Mouse (Mus musculus) lung, embryonic 15.5 days (tissue): ENCODE measurements around the gene Cdh5. TPM values are rescaled to one million over a fixed set of nuclear protein-coding genes. Genes with fewer than 3 reads are reported as not detected.
A peak's percentile ranks its signal among the peaks of the same experiment; 100 is the strongest.
"Not testable (repeated sequence)": the region's sequence is repeated elsewhere in the genome, so short reads cannot be mapped to it uniquely, and the experiment has no call there.

Experiments
- ATAC-seq: fragments of 200-750 bp; cut with Nextera tagmentation; 2 replicates; pipeline ENCODE4 v1.8.0; 2017; ENCODE audit warnings: moderate number of reproducible peaks, borderline replicate concordance; ENCODE audit not compliant: low FRiP score, low TSS enrichment; ENCODE audit errors: extremely low read depth
- H3K27ac ChIP-seq: fragments of 300-500 bp; sonication (generic); 2 replicates; pipeline ENCODE4 v1.5.1; 2015; ENCODE audit warnings: moderate library complexity, mild to moderate bottlenecking, inconsistent platforms
- H3K27me3 ChIP-seq: fragments of 300-500 bp; sonication (generic); 2 replicates; pipeline ENCODE4 v1.6.1; 2015; ENCODE audit warnings: inconsistent platforms
- H3K36me3 ChIP-seq: fragments of 300-500 bp; sonication (generic); 2 replicates; pipeline ENCODE4 v1.6.1; 2015; ENCODE audit warnings: inconsistent platforms
- H3K4me1 ChIP-seq: fragments of 300-500 bp; sonication (generic); 2 replicates; pipeline ENCODE4 v1.6.1; 2015; ENCODE audit warnings: inconsistent platforms
- H3K4me2 ChIP-seq: fragments of 300-500 bp; sonication (generic); 2 replicates; pipeline ENCODE4 v1.6.1; 2015; ENCODE audit warnings: inconsistent platforms, mild to moderate bottlenecking, moderate library complexity
- H3K4me3 ChIP-seq: fragments of 300-500 bp; sonication (generic); 2 replicates; pipeline ENCODE4 v1.5.1; 2015; ENCODE audit warnings: mild to moderate bottlenecking, inconsistent platforms
- H3K9ac ChIP-seq: fragments of 300-500 bp; sonication (generic); 2 replicates; pipeline ENCODE4 v1.6.1; 2015; ENCODE audit warnings: inconsistent platforms
- H3K9me3 ChIP-seq: fragments of 300-500 bp; sonication (generic); 2 replicates; pipeline ENCODE4 v1.6.1; 2016; ENCODE audit warnings: inconsistent platforms
- WGBS: fragments of 180-500 bp; shearing (Covaris S2); methylation state at CpG from one replicate; pipeline ENCODE4 v1.1.7; 2015; 5-methylcytosine and 5-hydroxymethylcytosine counted together
- polyA plus RNA-seq: library from polyadenylated mRNA; unstranded; fragments of >200 nt; fragmentation: Nextera tagmentation; extraction: Ambion mirVana; gene quantifications from 2 replicates; pipeline ENCODE4 v1.2.1, GENCODE M21; 2015

Gene Cdh5
- polyA plus RNA-seq, 1 experiment from 2014 or later, result 74.7 TPM

DNA sequence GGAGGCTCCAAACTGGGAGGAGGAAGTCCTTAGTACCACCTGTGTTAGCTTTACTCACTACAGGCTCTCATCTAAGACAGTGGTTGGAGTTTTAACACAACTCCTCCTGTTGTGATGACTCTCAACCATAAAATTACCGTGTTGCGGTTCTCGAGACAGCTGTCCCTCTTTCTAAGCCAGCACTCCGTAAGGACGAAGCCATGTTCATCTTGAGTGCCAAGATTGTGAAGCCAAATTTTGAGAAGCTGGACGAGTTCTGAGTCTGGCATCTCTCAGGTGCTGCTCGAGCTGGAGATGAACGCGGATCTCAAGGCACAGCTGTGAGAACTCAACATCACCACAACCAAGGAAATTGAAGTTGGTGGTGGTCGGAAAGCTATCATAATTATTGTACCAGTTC lies 30.5 kb upstream of the Cdh5 start:
- H3K4me1 ChIP-seq, result peaks cover 3% of the 10 kb centered on the region
- no peak for ATAC-seq
- WGBS, result 68% methylated on average over 10 of the region's 10 CpGs
- H3K27ac ChIP-seq, result no peak overlapping the region
- no peaks in the 10 kb centered on the region for H3K36me3 ChIP-seq
- H3K4me2 ChIP-seq, result no peak overlapping the region
- H3K4me3 ChIP-seq, result no peak overlapping the region
- H3K9me3 ChIP-seq, result no peaks in the 10 kb centered on the region
- no peaks in the 10 kb centered on the region for H3K27me3 ChIP-seq
- no peak overlapping the region for H3K9ac ChIP-seq

DNA sequence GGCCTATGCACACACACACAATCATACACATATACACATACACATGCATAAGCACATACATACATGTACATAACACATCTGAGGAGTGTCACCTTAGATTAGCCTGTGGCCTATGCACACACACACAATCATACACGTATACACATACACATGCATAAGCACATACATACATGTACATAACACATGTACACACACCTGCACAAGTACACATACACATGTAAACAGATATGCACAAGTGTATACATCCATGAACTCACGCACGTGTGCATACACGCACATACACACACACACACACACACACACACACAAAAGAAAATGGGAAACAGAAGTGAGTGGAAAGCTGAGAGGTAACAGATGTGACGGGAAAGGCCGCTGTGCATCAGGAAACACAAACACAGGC lies 26.3 kb upstream of the Cdh5 start:
- Histone ChIP-seq H3K9ac (no peak overlapping the region), H3K4me3 (no peak overlapping the region), H3K9me3 (no peaks in the 10 kb centered on the region), H3K36me3 (no peaks in the 10 kb centered on the region), H3K27me3 (no peaks in the 10 kb centered on the region), H3K4me2 (no peak overlapping the region), H3K27ac (no peak overlapping the region), H3K4me1 (peaks cover 26% of the 10 kb centered on the region)
- no peak for ATAC-seq
- WGBS, result 87% methylated on average over 6 of the region's 6 CpGs

DNA sequence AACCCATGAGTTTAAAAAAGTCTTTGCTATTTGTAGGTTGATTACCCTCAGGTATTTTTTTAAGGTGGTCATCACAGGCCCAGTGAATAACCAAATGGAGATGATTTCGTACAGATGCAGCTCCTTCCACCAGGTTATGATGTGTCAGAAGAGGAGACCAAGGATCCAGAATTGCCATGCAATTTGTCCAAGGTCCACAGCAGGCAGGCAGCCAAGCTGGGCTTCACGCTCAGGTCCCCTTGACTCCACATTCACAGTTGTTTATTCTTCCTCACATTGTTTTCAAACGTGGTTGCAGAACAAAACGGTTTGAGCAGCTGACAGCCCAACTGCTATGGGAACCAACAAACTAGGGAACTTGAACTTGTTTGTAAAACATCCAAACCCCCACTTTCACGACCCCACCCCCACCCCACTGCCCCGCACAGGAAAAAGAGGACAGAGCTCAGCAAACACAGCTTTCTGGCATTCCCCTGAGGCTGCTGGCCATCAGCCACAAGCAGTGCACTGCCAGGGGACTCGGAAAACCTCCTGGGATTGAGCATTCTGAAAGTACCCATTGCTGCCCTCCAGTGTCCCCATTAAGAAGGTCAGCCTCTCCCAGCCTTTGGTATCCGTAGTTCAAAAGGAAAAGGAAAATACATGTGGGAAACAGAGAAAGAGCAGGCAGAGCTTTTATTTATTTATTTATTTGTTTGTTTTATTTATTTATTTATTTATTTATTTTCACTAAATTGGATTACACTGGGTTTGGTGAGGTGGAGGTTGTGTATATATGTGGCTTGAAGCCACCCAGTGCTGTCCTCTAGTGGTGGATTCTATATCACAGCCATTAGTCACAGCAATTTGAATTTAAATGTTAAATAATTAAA lies 24.6 kb upstream of the Cdh5 start:
- H3K9me3 ChIP-seq, result no peaks in the 10 kb centered on the region
- H3K4me3 ChIP-seq, result no peak overlapping the region
- H3K27me3 ChIP-seq, result no peaks in the 10 kb centered on the region
- no peak overlapping the region for H3K9ac ChIP-seq
- no peaks in the 10 kb centered on the region for H3K36me3 ChIP-seq
- H3K27ac ChIP-seq, result peak overlapping the region; percentile 48
- peak overlapping the region; percentile 36; the same call in 1 of the 2 replicates for H3K4me2 ChIP-seq
- H3K4me1 ChIP-seq, result peaks cover 26% of the 10 kb centered on the region
- 13% methylated on average over 8 of the region's 8 CpGs for WGBS
- peak; percentile 75; the same call in 1 of the 2 replicates for ATAC-seq

DNA sequence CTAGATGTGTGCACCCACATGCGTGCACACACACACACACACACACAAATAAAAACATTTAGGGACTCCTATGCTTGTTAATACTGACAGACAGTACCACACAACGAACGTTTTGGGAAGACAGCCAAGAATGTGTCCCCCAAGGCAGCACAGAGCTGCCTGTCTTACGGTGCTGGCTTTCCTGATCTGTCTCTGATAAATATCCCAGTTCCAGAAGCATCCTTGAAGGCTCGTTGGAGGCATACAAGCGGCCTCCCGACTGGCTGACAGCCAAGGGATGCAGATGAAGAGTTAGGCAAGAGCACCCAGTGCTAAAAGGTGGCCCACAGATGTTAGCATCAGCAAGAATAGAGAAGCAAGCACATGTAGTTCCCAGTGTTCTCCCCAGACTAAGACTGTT lies 23.3 kb upstream of the Cdh5 start:
- H3K27me3 ChIP-seq, result no peaks in the 10 kb centered on the region

DNA sequence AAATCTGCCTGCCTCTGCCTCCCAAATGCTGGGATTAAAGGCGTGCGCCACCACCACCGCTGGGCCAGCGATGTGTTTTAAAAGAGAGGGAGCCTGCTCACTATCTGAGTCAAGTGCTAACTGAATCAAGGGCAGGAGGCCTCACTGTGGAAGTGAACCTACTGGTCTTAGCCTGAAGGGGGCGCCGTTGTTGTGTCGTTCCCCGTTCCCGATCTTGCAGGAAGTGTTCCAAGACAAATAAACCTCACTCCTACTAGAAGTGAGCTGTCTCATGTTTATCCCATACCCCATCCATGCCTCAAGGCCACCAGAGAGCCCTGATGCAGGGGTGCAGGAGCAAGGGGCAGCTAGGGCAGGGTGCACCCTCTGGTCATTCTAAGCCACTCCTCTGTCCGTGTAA lies 16.1 kb upstream of the Cdh5 start:
- H3K27me3 ChIP-seq, result no peaks in the 10 kb centered on the region
- H3K9me3 ChIP-seq, result no peaks in the 10 kb centered on the region
- no peak overlapping the region for H3K4me3 ChIP-seq
- ATAC-seq, result no peak
- no peak overlapping the region for H3K9ac ChIP-seq
- 72% methylated on average over 10 of the region's 10 CpGs for WGBS
- no peaks in the 10 kb centered on the region for H3K4me1 ChIP-seq
- H3K4me2 ChIP-seq, result no peak overlapping the region
- H3K36me3 ChIP-seq, result no peaks in the 10 kb centered on the region
- H3K27ac ChIP-seq, result no peak overlapping the region

More for the DNA sequence above, 23.3 kb upstream of the Cdh5 start:
- no peak overlapping the region for H3K9ac ChIP-seq
- no peak overlapping the region for H3K4me3 ChIP-seq
- no peak for ATAC-seq
- H3K27ac ChIP-seq, result no peak overlapping the region
- no peak overlapping the region for H3K4me2 ChIP-seq
- no peaks in the 10 kb centered on the region for H3K9me3 ChIP-seq
- H3K4me1 ChIP-seq, result peaks cover 26% of the 10 kb centered on the region
- 33% methylated on average over 7 of the region's 7 CpGs for WGBS
- H3K36me3 ChIP-seq, result no peaks in the 10 kb centered on the region

DNA sequence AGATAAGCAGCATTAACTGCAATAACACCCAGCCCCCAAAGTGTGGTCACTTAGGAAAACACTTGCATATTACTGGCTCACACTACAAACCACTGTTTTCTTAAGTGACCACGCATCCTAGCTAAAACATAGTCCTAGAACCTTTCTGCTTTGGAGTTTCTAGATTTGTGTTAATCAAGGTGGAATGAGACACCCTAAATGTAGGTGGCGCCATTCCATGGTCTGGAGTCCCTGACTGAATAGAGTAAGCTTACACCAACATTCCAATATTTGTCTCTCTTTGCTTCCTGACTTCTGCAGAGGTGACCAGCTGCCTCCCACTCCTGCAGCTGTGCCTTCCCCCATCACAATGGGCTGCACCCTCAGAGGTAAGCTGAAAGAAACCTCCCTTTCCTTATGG lies 14.8 kb upstream of the Cdh5 start:
- Histone ChIP-seq H3K4me1 (no peaks in the 10 kb centered on the region), H3K4me2 (no peak overlapping the region), H3K9ac (no peak overlapping the region), H3K36me3 (no peaks in the 10 kb centered on the region), H3K4me3 (no peak overlapping the region), H3K9me3 (no peaks in the 10 kb centered on the region), H3K27me3 (no peaks in the 10 kb centered on the region), H3K27ac (no peak overlapping the region)
- ATAC-seq, result no peak
- 62% methylated on average over 2 of the region's 2 CpGs for WGBS

DNA sequence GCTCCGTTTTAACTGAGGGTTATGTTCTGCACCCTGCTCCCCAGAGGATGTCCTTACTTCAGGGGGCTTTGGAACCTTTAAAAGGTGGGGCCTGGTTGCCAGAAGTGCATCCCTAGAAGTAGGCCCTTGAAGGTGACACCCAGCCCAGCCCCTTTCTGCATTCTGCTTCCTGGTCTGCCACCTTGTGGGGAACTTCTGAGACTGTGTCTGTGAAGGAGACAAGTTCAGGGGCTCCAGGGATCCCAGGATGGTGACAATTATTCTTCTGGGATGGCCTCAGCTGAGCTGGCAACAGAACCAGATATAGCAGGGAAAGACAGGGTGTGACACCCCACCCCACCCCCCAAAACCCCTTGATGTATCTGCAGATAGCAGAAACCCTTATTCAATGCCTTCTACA lies 14.3 kb upstream of the Cdh5 start:
- ATAC-seq, result no peak
- no peaks in the 10 kb centered on the region for H3K9me3 ChIP-seq
- 45% methylated on average over 1 of the region's 1 CpGs for WGBS
- no peak overlapping the region for H3K4me2 ChIP-seq
- H3K9ac ChIP-seq, result no peak overlapping the region
- H3K27me3 ChIP-seq, result no peaks in the 10 kb centered on the region
- H3K36me3 ChIP-seq, result no peaks in the 10 kb centered on the region
- H3K4me3 ChIP-seq, result no peak overlapping the region
- H3K27ac ChIP-seq, result no peak overlapping the region
- H3K4me1 ChIP-seq, result peaks cover under 1% of the 10 kb centered on the region; the same call in 1 of the 2 replicates

DNA sequence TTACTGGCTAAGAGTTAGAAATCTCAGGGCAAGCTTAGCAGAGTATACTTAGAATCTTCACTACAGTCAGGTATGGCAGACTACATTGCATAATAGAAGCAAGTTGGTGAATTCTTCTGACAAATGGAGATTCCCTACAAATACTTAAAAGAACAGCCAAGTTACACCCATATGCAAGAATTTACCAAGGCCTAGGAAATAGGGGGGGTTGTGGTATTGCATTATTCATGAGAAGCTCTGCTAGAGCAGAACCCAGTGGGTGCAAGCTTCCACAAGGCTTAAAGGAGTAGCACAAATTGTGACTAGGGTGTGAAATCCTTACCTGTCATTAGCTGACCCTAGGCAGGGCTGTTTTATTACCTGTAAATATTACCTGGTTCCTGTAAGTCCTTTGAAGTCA lies 13.5 kb upstream of the Cdh5 start:
- H3K9me3 ChIP-seq, ATAC-seq, H3K4me2 ChIP-seq, H3K9ac ChIP-seq, H3K4me3 ChIP-seq, H3K27ac ChIP-seq, H3K27me3 ChIP-seq, H3K36me3 ChIP-seq, H3K4me1 ChIP-seq: not testable (repeated sequence)

DNA sequence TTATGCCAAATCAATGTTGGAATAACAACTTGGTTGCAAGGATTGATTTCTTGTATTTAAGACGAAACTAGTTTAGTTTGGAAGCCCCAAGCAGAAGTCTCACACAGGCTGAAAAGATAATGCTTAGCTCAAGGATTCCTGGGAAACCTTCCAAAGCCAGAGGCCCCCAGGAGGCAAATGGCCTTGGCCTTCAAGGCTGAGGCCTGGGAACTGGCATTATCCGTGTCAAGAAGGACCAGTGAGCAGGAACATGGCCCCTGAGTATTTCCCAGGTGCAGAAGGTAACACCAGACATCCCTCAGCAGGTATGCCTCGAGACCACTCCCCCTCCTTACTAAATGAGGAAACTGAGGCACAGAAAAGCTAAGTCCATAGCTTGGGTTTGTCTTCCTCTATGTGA lies 12.5 kb upstream of the Cdh5 start:
- ATAC-seq, result no peak
- H3K27ac ChIP-seq, result no peak overlapping the region
- no peaks in the 10 kb centered on the region for H3K36me3 ChIP-seq
- H3K4me2 ChIP-seq, result no peak overlapping the region
- no peaks in the 10 kb centered on the region for H3K27me3 ChIP-seq
- no peaks in the 10 kb centered on the region for H3K9me3 ChIP-seq
- H3K4me3 ChIP-seq, result no peak overlapping the region
- H3K4me1 ChIP-seq, result peaks cover 6% of the 10 kb centered on the region; the same call in 1 of the 2 replicates
- H3K9ac ChIP-seq, result no peak overlapping the region
- WGBS, result 56% methylated on average over 3 of the region's 3 CpGs

DNA sequence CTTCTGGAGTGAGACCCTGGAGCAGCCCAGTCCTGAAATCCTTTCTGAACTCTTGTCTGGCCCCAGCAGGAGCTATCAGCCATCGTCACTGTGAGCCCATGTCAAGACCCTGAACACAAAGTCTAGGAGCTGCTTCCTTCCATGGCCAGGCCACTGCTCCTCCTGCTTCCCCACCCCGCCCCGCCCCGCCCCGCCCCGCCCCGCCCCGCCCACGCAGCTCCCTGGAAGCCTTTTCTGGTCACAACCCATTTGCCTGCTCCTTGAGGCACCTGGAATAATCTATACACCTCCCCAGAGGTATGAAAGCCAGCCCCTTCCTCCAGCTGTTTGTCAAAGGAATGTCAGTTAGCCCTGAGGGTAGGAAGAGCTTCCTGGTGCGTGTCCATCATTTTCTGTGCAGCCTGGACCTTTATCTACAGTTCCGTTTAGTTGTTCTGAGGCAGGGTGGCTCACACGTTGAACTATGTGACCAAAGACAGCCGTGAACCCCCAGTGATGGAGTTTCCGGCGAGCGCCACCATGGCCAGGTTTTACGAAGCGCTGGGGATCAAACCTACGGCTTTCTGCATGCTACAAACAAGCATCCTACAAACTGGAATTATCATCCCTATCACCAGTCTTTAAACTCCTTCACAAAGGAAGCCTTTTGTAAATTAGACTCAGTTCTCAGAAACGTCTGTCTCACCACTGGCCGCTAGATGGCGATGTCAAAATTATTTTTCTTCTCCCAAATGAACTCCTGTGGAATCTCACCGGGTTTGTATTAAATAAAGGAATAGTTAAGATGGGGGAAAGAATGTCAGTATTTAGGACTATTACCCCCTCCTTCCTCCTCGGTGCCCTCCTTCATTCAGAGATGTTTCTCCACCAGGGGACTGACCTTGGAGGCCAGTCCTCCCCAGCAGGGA lies 10.2 kb upstream of the Cdh5 start:
- H3K4me2 ChIP-seq, result peak overlapping the region; percentile 45
- ATAC-seq, result not testable (repeated sequence)
- WGBS, result 8% methylated on average over 22 of the region's 24 CpGs

DNA sequence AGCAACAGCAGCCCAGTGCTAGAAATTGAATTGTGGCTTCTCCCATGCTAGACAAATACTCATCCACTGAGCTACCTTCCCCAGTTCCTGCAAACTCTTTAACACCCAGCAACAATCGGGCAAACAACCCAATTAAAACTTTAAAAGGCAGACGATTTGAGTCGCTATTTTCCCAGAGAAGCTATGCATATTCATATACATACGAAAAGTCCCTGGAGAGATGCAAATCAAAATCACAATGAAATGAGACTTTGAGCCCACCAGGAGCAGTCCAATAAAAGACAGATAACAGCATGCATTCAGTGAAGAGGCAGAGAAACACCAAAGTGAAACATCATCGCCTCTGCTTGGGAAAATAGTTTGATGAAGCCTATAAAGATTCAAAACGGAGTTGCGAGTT lies 8.1 kb upstream of the Cdh5 start:
- Histone ChIP-seq H3K4me2 (no peak overlapping the region), H3K9ac (no peak overlapping the region), H3K27ac (no peak overlapping the region), H3K27me3 (no peaks in the 10 kb centered on the region), H3K4me1 (peaks cover 12% of the 10 kb centered on the region), H3K36me3 (no peaks in the 10 kb centered on the region), H3K4me3 (no peak overlapping the region), H3K9me3 (no peaks in the 10 kb centered on the region)
- 60% methylated on average over 7 of the region's 7 CpGs for WGBS
- no peak for ATAC-seq

More for the DNA sequence above, 10.2 kb upstream of the Cdh5 start:
- H3K9ac ChIP-seq, H3K27me3 ChIP-seq, H3K9me3 ChIP-seq, H3K36me3 ChIP-seq, H3K4me1 ChIP-seq: not testable (repeated sequence)
- H3K4me3 ChIP-seq, result 0 out of 2 replicates have a peak overlapping the region, but pooled peaks have one; percentile 11
- peak overlapping the region; percentile 44; the same call in 1 of the 2 replicates for H3K27ac ChIP-seq

DNA sequence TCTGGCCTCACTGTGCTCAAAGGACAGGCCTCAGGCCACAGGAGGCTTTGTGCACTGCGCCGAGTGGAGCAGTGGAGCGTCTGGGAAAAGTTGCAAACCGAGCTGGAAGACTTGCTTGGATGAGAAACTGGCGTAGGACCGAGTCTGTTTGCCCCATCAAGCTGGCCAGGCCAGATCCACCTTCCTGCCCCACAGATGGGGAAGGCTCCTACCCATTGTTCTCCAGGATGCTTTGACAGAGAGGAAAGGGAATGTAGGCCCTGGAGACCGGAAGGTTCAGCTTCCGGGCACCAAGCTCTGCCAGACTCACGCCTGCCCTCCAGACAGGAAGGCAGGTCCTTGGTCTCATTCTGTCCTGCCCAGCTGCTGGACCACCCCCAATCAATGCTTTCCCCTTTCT lies 5.8 kb upstream of the Cdh5 start:
- H3K9ac ChIP-seq, result no peak overlapping the region
- ATAC-seq, result peak; percentile 60
- 55% methylated on average over 9 of the region's 9 CpGs for WGBS

More for the DNA sequence above, 5.8 kb upstream of the Cdh5 start:
- Histone ChIP-seq H3K27me3 (no peaks in the 10 kb centered on the region), H3K4me2 (no peak overlapping the region), H3K4me3 (no peak overlapping the region), H3K36me3 (no peaks in the 10 kb centered on the region), H3K27ac (peak overlapping the region; percentile 85), H3K9me3 (no peaks in the 10 kb centered on the region), H3K4me1 (peaks cover 30% of the 10 kb centered on the region)
